In genomic region chr16:32124444-32125335, GRCm38 (mm10) we compare ENCODE assay signal across 12 mouse cellular contexts. TPM values are rescaled to one million over a fixed set of nuclear protein-coding genes. Genes with fewer than 3 reads are reported as not detected.
A peak's percentile ranks its signal among the peaks of the same experiment; 100 is the strongest.
DNase-seq lines count a peak whose midpoint lies in the region; ATAC-seq and TF ChIP-seq lines count a peak whose summit lies in the region.
"Had no signal": no experiment of that assay in that cellular context is flagged by ENCODE, and none has a peak within 500 bp of the region (broad histone marks: within the 10 kb centered on the region; RNA-seq: fewer than 3 reads in every experiment).

No protein-coding gene starts in this region.

- no peak for DNase-seq in heart, embryonic 10.5 days (ENCODE audit: low spot score)
- DNase-seq in ES-E14 (ENCODE audit: low read depth, low spot score) = no peak
- DNase-seq in kidney, postnatal 25 days = peak; percentile 36 to 62
- peak; percentile 38 to 80 for DNase-seq in natural killer cell, adult 2 months (ENCODE audit: low spot score in 2 of 2)
- no peak for DNase-seq in cerebellum, adult 8-10 months
- DNase-seq in testis, postnatal 10 days (ENCODE audit: low spot score) = no peak
- DNase-seq: left cerebral cortex, postnatal 4 days had no signal

- no peak overlapping the region for H3K9ac ChIP-seq in heart, embryonic 14.5 days (ENCODE audit: low read length)
- H3K9ac ChIP-seq in ES-E14 (ENCODE audit: insufficient read depth, low read depth, low read length, poor library complexity, severe bottlenecking) = peak overlapping the region; percentile 59
- H3K9ac ChIP-seq: hindbrain, embryonic 12.5 days had no signal

- in situ Hi-C loops in ES-E14 (cut with MboI; ENCODE audit: low sequenced_read_pairs in 2 of 2, unreplicated experiment in 2 of 2) = no loop called here

- WGBS in heart, embryonic 14.5 days = 47% methylated on average over 17 of the region's 17 CpGs
- WGBS in heart, embryonic 10.5 days = 60% methylated on average over 17 of the region's 17 CpGs

- peak overlapping the region; percentile 21 for H3K4me2 ChIP-seq in heart, embryonic 14.5 days (ENCODE audit: low read length)
- H3K4me2 ChIP-seq: hindbrain, embryonic 12.5 days had no signal

- peak overlapping the region; percentile 33 to 66; a peak in 3 of 4 replicates for H3K27ac ChIP-seq in heart, embryonic 14.5 days (replicated peaks in 1 of 2; ENCODE audit: control insufficient read depth in 1 of 2, insufficient read depth in 1 of 2, low read depth in 2 of 2, low read length in 2 of 2)
- H3K27ac ChIP-seq in heart, embryonic 10.5 days = no peak overlapping the region
- peak overlapping the region; percentile 68 for H3K27ac ChIP-seq in ES-E14 (ENCODE audit: insufficient read depth, low read depth, low read length, poor library complexity, severe bottlenecking)
- H3K27ac ChIP-seq: hindbrain, embryonic 12.5 days had no signal

- no peaks in the 10 kb centered on the region for H3K27me3 ChIP-seq in heart, embryonic 14.5 days (ENCODE audit: control insufficient read depth, insufficient read depth, low read length)
- no peaks in the 10 kb centered on the region for H3K27me3 ChIP-seq in heart, embryonic 10.5 days (ENCODE audit: insufficient read depth, poor library complexity, severe bottlenecking)
- H3K27me3 ChIP-seq: hindbrain, embryonic 12.5 days had no signal

- peaks cover 0 to 5% of the 10 kb centered on the region in 2 experiments; a peak in 2 of 4 replicates for H3K4me1 ChIP-seq in heart, embryonic 14.5 days (ENCODE audit: control insufficient read depth in 2 of 2, insufficient read depth in 2 of 2, low read length in 2 of 2)
- H3K4me1 ChIP-seq in heart, embryonic 10.5 days = peaks cover 3% of the 10 kb centered on the region; the same call in 1 of the 2 replicates
- peaks cover 4 to 16% of the 10 kb centered on the region in 2 experiments; a peak in 3 of 4 replicates for H3K4me1 ChIP-seq in ES-E14 (ENCODE audit: control insufficient read depth in 2 of 2, insufficient read depth in 2 of 2, low read length in 2 of 2, poor library complexity in 1 of 2)
- H3K4me1 ChIP-seq: hindbrain, embryonic 12.5 days had no signal

- no peaks in the 10 kb centered on the region for H3K9me3 ChIP-seq in heart, embryonic 14.5 days (ENCODE audit: control insufficient read depth, low read length)
- H3K9me3 ChIP-seq in heart, embryonic 10.5 days = no peaks in the 10 kb centered on the region
- H3K9me3 ChIP-seq in ES-E14 (ENCODE audit: control insufficient read depth, insufficient read depth, low read depth, low read length) = no peaks in the 10 kb centered on the region
- H3K9me3 ChIP-seq: hindbrain, embryonic 12.5 days had no signal

- H3K36me3 ChIP-seq in heart, embryonic 14.5 days (ENCODE audit: control insufficient read depth, insufficient read depth, low read length) = no peaks in the 10 kb centered on the region
- H3K36me3 ChIP-seq in heart, embryonic 10.5 days = no peaks in the 10 kb centered on the region
- H3K36me3 ChIP-seq in ES-E14 (ENCODE audit: control insufficient read depth, insufficient read depth, low read length, poor library complexity, severe bottlenecking) = no peaks in the 10 kb centered on the region
- H3K36me3 ChIP-seq: hindbrain, embryonic 12.5 days had no signal

- no peak overlapping the region for H3K4me3 ChIP-seq in heart, embryonic 14.5 days (ENCODE audit: control insufficient read depth in 1 of 2, insufficient read depth in 1 of 2, low read depth in 1 of 2, low read length in 2 of 2)
- no peak overlapping the region for H3K4me3 ChIP-seq in heart, embryonic 10.5 days
- peak overlapping the region; percentile 31 to 46 for H3K4me3 ChIP-seq in ES-E14 (ENCODE audit: insufficient read depth in 1 of 2, low read depth in 1 of 2, low read length in 2 of 2, poor library complexity in 1 of 2, severe bottlenecking in 1 of 2)
- H3K4me3 ChIP-seq: erythroblast, embryonic 14.5 days; hindbrain, embryonic 12.5 days; myocyte had no signal

- ATAC-seq in heart, embryonic 14.5 days (ENCODE audit: insufficient number of reproducible peaks, insufficient read depth, low FRiP score, low read depth) = no peak
- ATAC-seq in inflammation-experienced regulatory T-cells, adult 6 months = no peak

TF ChIP-seq in ES-E14, 5 proteins besides CTCF, POLR2A, EP300 and RAD21:
- no peak for TF ChIP-seq ZNF384 (IDR thresholded peaks at IDR 0.05; ENCODE audit: low read depth, low read length)
- no peak for TF ChIP-seq ZC3H11A (IDR thresholded peaks at IDR 0.05; ENCODE audit: borderline replicate concordance, low read depth, low read length)
- TF ChIP-seq CHD2 (IDR thresholded peaks at IDR 0.05; ENCODE audit: low read depth, low read length) = no peak
- TF ChIP-seq MAFK (IDR thresholded peaks at IDR 0.05; ENCODE audit: insufficient read depth, low read depth, low read length) = peak; percentile 75
- TF ChIP-seq HCFC1 (IDR thresholded peaks at IDR 0.05; ENCODE audit: borderline replicate concordance, insufficient read depth, low read length) = 0 out of 2 replicates have a peak, but pooled peaks have one; percentile 2

RNA-seq across cellular contexts. Expression of gene Cep19, which starts 25.1 kb away (rescaled TPM):
- polyA plus RNA-seq in heart, embryonic 14.5 days (2014; fragmentation: Nextera tagmentation; extraction: Ambion mirVana) = 18.5 and 25.0 TPM in 2 replicates
- polyA plus RNA-seq in heart, embryonic 10.5 days (2016; fragmentation: Nextera tagmentation; extraction: Ambion mirVana) = 25.5 and 25.9 TPM in 2 replicates
- total RNA-seq in ES-E14 (2012; rRNA removed) = 8.9 and 11.9 TPM in 2 replicates
- polyA plus RNA-seq in inflammation-experienced regulatory T-cells, adult 6 months (2017; shearing (Covaris generic)) = 10 to 100 TPM; 32.4 to 45.8 (median 43.7) TPM

RNA-seq across cellular contexts. Expression of gene Pigx, which starts 25.1 kb away (rescaled TPM):
- polyA plus RNA-seq in heart, embryonic 14.5 days (2014; fragmentation: Nextera tagmentation; extraction: Ambion mirVana) = 74.4 and 91.6 TPM in 2 replicates
- polyA plus RNA-seq in heart, embryonic 10.5 days (2016; fragmentation: Nextera tagmentation; extraction: Ambion mirVana) = 87.2 and 102 TPM in 2 replicates
- 59.5 and 86.2 TPM in 2 replicates for total RNA-seq in ES-E14 (2012; rRNA removed)
- 100 to 1,000 TPM; 117 to 133 (median 130) TPM for polyA plus RNA-seq in inflammation-experienced regulatory T-cells, adult 6 months (2017; shearing (Covaris generic))

RNA-seq across cellular contexts. Expression of gene Nrros, which starts 40.7 kb away (rescaled TPM):
- 7.4 and 8.7 TPM in 2 replicates for polyA plus RNA-seq in heart, embryonic 14.5 days (2014; fragmentation: Nextera tagmentation; extraction: Ambion mirVana)
- polyA plus RNA-seq in heart, embryonic 10.5 days (2016; fragmentation: Nextera tagmentation; extraction: Ambion mirVana) = 5.6 and 10.5 TPM in 2 replicates
- 6.4 and 7.2 TPM in 2 replicates for total RNA-seq in ES-E14 (2012; rRNA removed)
- polyA plus RNA-seq in inflammation-experienced regulatory T-cells, adult 6 months (2017; shearing (Covaris generic)) = 10 to 100 TPM; 42.7 to 71.0 (median 53.2) TPM
- polyA plus RNA-seq: myocyte had no signal

RNA-seq across cellular contexts. Expression of gene Pak2, which starts 45.5 kb away (rescaled TPM):
- polyA plus RNA-seq in heart, embryonic 14.5 days (2014; fragmentation: Nextera tagmentation; extraction: Ambion mirVana) = 23.5 and 26.2 TPM in 2 replicates
- polyA plus RNA-seq in heart, embryonic 10.5 days (2016; fragmentation: Nextera tagmentation; extraction: Ambion mirVana) = 32.5 and 32.8 TPM in 2 replicates
- total RNA-seq in ES-E14 (2012; rRNA removed) = 17.9 and 26.9 TPM in 2 replicates
- polyA plus RNA-seq in inflammation-experienced regulatory T-cells, adult 6 months (2017; shearing (Covaris generic)) = 10 to 100 TPM; 60.2 to 67.4 (median 63.4) TPM

RNA-seq across cellular contexts. Expression of gene Bex6, which starts 54.9 kb away (rescaled TPM):
- polyA plus RNA-seq in heart, embryonic 14.5 days (2014; fragmentation: Nextera tagmentation; extraction: Ambion mirVana) = not detected in 2 replicates
- polyA plus RNA-seq in heart, embryonic 10.5 days (2016; fragmentation: Nextera tagmentation; extraction: Ambion mirVana) = 0.63 TPM in 1 of 2 replicates, not detected in the other
- total RNA-seq in ES-E14 (2012; rRNA removed) = 1.4 and 1.6 TPM in 2 replicates
- polyA plus RNA-seq in inflammation-experienced regulatory T-cells, adult 6 months (2017; shearing (Covaris generic)) = under 1 TPM in 2 of 3 experiments, not detected in 1; 0.38 to 0.63 TPM
- total RNA-seq: left cerebral cortex, postnatal 4 days had no signal
- polyA plus RNA-seq: erythroblast, embryonic 14.5 days; hindbrain, embryonic 12.5 days; myocyte had no signal

Comparison
In these comparisons a context has a peak if more than half of its experiments do, and no peak if none do; other contexts are left out.
1. H3K4me3 ChIP-seq: peak in ES-E14 (2 of 2); none in heart, embryonic 14.5 days (0 of 2) and heart, embryonic 10.5 days (single experiment).
2. DNase-seq: peak in kidney, postnatal 25 days (2 of 2) and natural killer cell, adult 2 months (2 of 2); none in heart, embryonic 10.5 days (single experiment), ES-E14 (single experiment), cerebellum, adult 8-10 months (single experiment) and testis, postnatal 10 days (single experiment).